Mouse (Mus musculus) liver, embryonic 13.5 days (tissue): ENCODE measurements around the gene Tshz2. TPM values are rescaled to one million over a fixed set of nuclear protein-coding genes. Genes with fewer than 3 reads are reported as not detected.

Source experiments
- ATAC-seq: fragments of 200-750 bp; cut with Nextera tagmentation; 2 replicates; pipeline ENCODE4 v1.8.0; 2017; ENCODE audit warnings: low read depth, mild to moderate bottlenecking, moderate number of reproducible peaks, moderate library complexity
- DNase-seq: peaks from one replicate; pipeline ENCODE4 v3.0.0; 2022
- H3K27ac ChIP-seq: fragments of 300-500 bp; sonication (generic); 2 replicates; pipeline ENCODE4 v1.5.1; 2015; ENCODE audit warnings: moderate library complexity, mild to moderate bottlenecking, inconsistent platforms
- H3K27me3 ChIP-seq: fragments of 300-500 bp; sonication (generic); 2 replicates; pipeline ENCODE4 v1.6.1; 2015; ENCODE audit warnings: mild to moderate bottlenecking, inconsistent platforms
- H3K36me3 ChIP-seq: fragments of 300-500 bp; sonication (generic); 2 replicates; pipeline ENCODE4 v1.6.1; 2015; ENCODE audit warnings: mild to moderate bottlenecking, inconsistent platforms
- H3K4me1 ChIP-seq: fragments of 300-500 bp; sonication (generic); replicated peaks from 2 replicates; pipeline ENCODE4 v1.6.1; 2015; ENCODE audit warnings: inconsistent platforms
- H3K4me2 ChIP-seq: fragments of 300-500 bp; sonication (generic); 2 replicates; pipeline ENCODE4 v1.6.1; 2015; ENCODE audit warnings: inconsistent platforms, mild to moderate bottlenecking, moderate library complexity
- H3K4me3 ChIP-seq: fragments of 300-500 bp; sonication (generic); replicated peaks from 2 replicates; pipeline ENCODE4 v1.5.1; 2015; ENCODE audit warnings: mild to moderate bottlenecking, inconsistent platforms
- H3K9ac ChIP-seq: fragments of 300-500 bp; sonication (generic); 2 replicates; pipeline ENCODE4 v1.6.1; 2015; ENCODE audit warnings: mild to moderate bottlenecking, inconsistent platforms
- H3K9me3 ChIP-seq: fragments of 300-500 bp; sonication (generic); replicated peaks from 2 replicates; pipeline ENCODE4 v1.6.1; 2016; ENCODE audit warnings: inconsistent platforms
- WGBS: fragments of 180-500 bp; shearing (Covaris S2); methylation state at CpG from one replicate; pipeline ENCODE4 v1.1.7; 2015; ENCODE audit not compliant: insufficient replicate concordance; 5-methylcytosine and 5-hydroxymethylcytosine counted together
- polyA plus RNA-seq: library from polyadenylated mRNA; unstranded; fragments of >200 nt; fragmentation: Nextera tagmentation; extraction: Ambion mirVana; gene quantifications from 2 replicates; pipeline ENCODE4 v1.2.1, GENCODE M21; 2015

The Tshz2 gene
- polyA plus RNA-seq, 1 experiment from 2014 or later = 1.0 TPM

- Histone ChIP-seq H3K4me2 (no peak overlapping the region), H3K4me1 (peaks cover 8% of the 10 kb centered on the region), H3K9ac (no peak overlapping the region), H3K27ac (no peak overlapping the region), H3K36me3 (no peaks in the 10 kb centered on the region), H3K4me3 (no peak overlapping the region), H3K27me3 (no peaks in the 10 kb centered on the region), H3K9me3 (no peaks in the 10 kb centered on the region)
- ATAC-seq (no peak), DNase-seq (no peak)
- 71% methylated on average over 6 of the region's 6 CpGs for WGBS
Measured at GRCm38 (mm10) chr2:169743294-169743693, 110.5 kb downstream of the Tshz2 start.

GRCm38 (mm10) chr2:169743910-169744309 is 111.1 kb downstream of the Tshz2 start:
- ATAC-seq (no peak), DNase-seq (no peak)
- H3K36me3 ChIP-seq = no peaks in the 10 kb centered on the region
- H3K9ac ChIP-seq = no peak overlapping the region
- no peak overlapping the region for H3K4me2 ChIP-seq
- peaks cover 8% of the 10 kb centered on the region for H3K4me1 ChIP-seq
- H3K4me3 ChIP-seq = no peak overlapping the region
- 48% methylated on average over 4 of the region's 4 CpGs for WGBS
- H3K27ac ChIP-seq = no peak overlapping the region
- no peaks in the 10 kb centered on the region for H3K27me3 ChIP-seq
- H3K9me3 ChIP-seq = no peaks in the 10 kb centered on the region

GRCm38 (mm10) chr2:169747114-169747642 is 114.4 kb downstream of the Tshz2 start:
- H3K4me2 ChIP-seq = no peak overlapping the region
- peaks cover 20% of the 10 kb centered on the region for H3K4me1 ChIP-seq
- 43% methylated on average over 7 of the region's 7 CpGs for WGBS
- H3K9ac ChIP-seq = no peak overlapping the region
- no peaks in the 10 kb centered on the region for H3K27me3 ChIP-seq
- DNase-seq (peak; percentile 9), ATAC-seq (peak; percentile 86)
- no peak overlapping the region for H3K4me3 ChIP-seq
- H3K9me3 ChIP-seq = no peaks in the 10 kb centered on the region
- H3K36me3 ChIP-seq = no peaks in the 10 kb centered on the region
- H3K27ac ChIP-seq = no peak overlapping the region

GRCm38 (mm10) chr2:169749331-169749945 is 116.6 kb downstream of the Tshz2 start:
- ATAC-seq = no peak
- Histone ChIP-seq H3K27me3 (no peaks in the 10 kb centered on the region), H3K4me2 (no peak overlapping the region), H3K27ac (no peak overlapping the region), H3K9ac (no peak overlapping the region), H3K9me3 (no peaks in the 10 kb centered on the region), H3K4me3 (no peak overlapping the region), H3K36me3 (no peaks in the 10 kb centered on the region), H3K4me1 (peaks cover 20% of the 10 kb centered on the region)
- 71% methylated on average over 16 of the region's 16 CpGs for WGBS
- DNase-seq = no peak

- peak overlapping the region; percentile 56 for H3K27ac ChIP-seq
- no peak for DNase-seq
- no peak for ATAC-seq
- H3K4me2 ChIP-seq = no peak overlapping the region
- no peaks in the 10 kb centered on the region for H3K27me3 ChIP-seq
- 66% methylated on average over 15 of the region's 15 CpGs for WGBS
- no peak overlapping the region for H3K9ac ChIP-seq
- H3K36me3 ChIP-seq = no peaks in the 10 kb centered on the region
- no peak overlapping the region for H3K4me3 ChIP-seq
- peaks cover 20% of the 10 kb centered on the region for H3K4me1 ChIP-seq
- H3K9me3 ChIP-seq = no peaks in the 10 kb centered on the region
Measured at GRCm38 (mm10) chr2:169750574-169751491, 118.0 kb downstream of the Tshz2 start.

GRCm38 (mm10) chr2:169752126-169752525 is 119.3 kb downstream of the Tshz2 start:
- no peaks in the 10 kb centered on the region for H3K9me3 ChIP-seq
- H3K9ac ChIP-seq = no peak overlapping the region
- WGBS = 82% methylated on average over 9 of the region's 9 CpGs
- ATAC-seq = no peak
- peaks cover 18% of the 10 kb centered on the region; the same call in 1 of the 2 replicates for H3K4me1 ChIP-seq
- no peak for DNase-seq
- H3K36me3 ChIP-seq = no peaks in the 10 kb centered on the region
- H3K27ac ChIP-seq = no peak overlapping the region
- no peak overlapping the region for H3K4me2 ChIP-seq
- no peaks in the 10 kb centered on the region for H3K27me3 ChIP-seq
- H3K4me3 ChIP-seq = no peak overlapping the region

GRCm38 (mm10) chr2:169753432-169753831 is 120.6 kb downstream of the Tshz2 start:
- ATAC-seq (peak; percentile 45; the same call in 1 of the 2 replicates), DNase-seq (no peak)
- Histone ChIP-seq H3K9ac (no peak overlapping the region), H3K4me3 (no peak overlapping the region), H3K9me3 (no peaks in the 10 kb centered on the region), H3K36me3 (no peaks in the 10 kb centered on the region), H3K4me2 (no peak overlapping the region), H3K27me3 (no peaks in the 10 kb centered on the region), H3K27ac (no peak overlapping the region), H3K4me1 (peaks cover 15% of the 10 kb centered on the region; the same call in 1 of the 2 replicates)
- 71% methylated on average over 9 of the region's 9 CpGs for WGBS

GRCm38 (mm10) chr2:169755091-169755490 is 122.3 kb downstream of the Tshz2 start:
- DNase-seq = no peak
- Histone ChIP-seq H3K9ac (no peak overlapping the region), H3K9me3 (no peaks in the 10 kb centered on the region), H3K27me3 (no peaks in the 10 kb centered on the region), H3K36me3 (no peaks in the 10 kb centered on the region), H3K4me2 (no peak overlapping the region), H3K4me3 (no peak overlapping the region), H3K4me1 (peaks cover 17% of the 10 kb centered on the region; the same call in 1 of the 2 replicates), H3K27ac (no peak overlapping the region)
- WGBS = 70% methylated on average over 7 of the region's 7 CpGs
- ATAC-seq = no peak

- Histone ChIP-seq H3K36me3 (no peaks in the 10 kb centered on the region), H3K4me1 (peaks cover 4% of the 10 kb centered on the region; the same call in 1 of the 2 replicates), H3K4me3 (no peak overlapping the region), H3K4me2 (no peak overlapping the region), H3K9ac (no peak overlapping the region), H3K27me3 (no peaks in the 10 kb centered on the region), H3K27ac (no peak overlapping the region), H3K9me3 (no peaks in the 10 kb centered on the region)
- ATAC-seq = no peak
- 44% methylated on average over 6 of the region's 6 CpGs for WGBS
- no peak for DNase-seq
Measured at GRCm38 (mm10) chr2:169758120-169758519, 125.3 kb downstream of the Tshz2 start.

- Histone ChIP-seq H3K9ac (no peak overlapping the region), H3K4me1 (peaks cover 4% of the 10 kb centered on the region; the same call in 1 of the 2 replicates), H3K27me3 (no peaks in the 10 kb centered on the region), H3K4me3 (no peak overlapping the region), H3K27ac (no peak overlapping the region), H3K9me3 (no peaks in the 10 kb centered on the region), H3K36me3 (no peaks in the 10 kb centered on the region), H3K4me2 (no peak overlapping the region)
- ATAC-seq = no peak
- DNase-seq = no peak
- 84% methylated on average over 1 of the region's 1 CpGs for WGBS
Measured at GRCm38 (mm10) chr2:169760117-169760516, 127.3 kb downstream of the Tshz2 start.

GRCm38 (mm10) chr2:169761726-169762125 is 128.9 kb downstream of the Tshz2 start:
- Histone ChIP-seq H3K36me3 (no peaks in the 10 kb centered on the region), H3K4me2 (no peak overlapping the region), H3K4me3 (no peak overlapping the region), H3K9me3 (no peaks in the 10 kb centered on the region), H3K4me1 (peaks cover 14% of the 10 kb centered on the region; the same call in 1 of the 2 replicates), H3K9ac (no peak overlapping the region), H3K27me3 (no peaks in the 10 kb centered on the region), H3K27ac (no peak overlapping the region)
- 23% methylated on average over 3 of the region's 3 CpGs for WGBS
- no peak for ATAC-seq
- no peak for DNase-seq
